Mouse (Mus musculus) testis, postnatal 14 days (tissue): Measurements from ENCODE around the gene Snx22.

Source experiments
- DNase-seq: peaks from one replicate; pipeline ENCODE4 v3.0.0; 2021; ENCODE audit warnings: low spot score

The Snx22 gene

DNA sequence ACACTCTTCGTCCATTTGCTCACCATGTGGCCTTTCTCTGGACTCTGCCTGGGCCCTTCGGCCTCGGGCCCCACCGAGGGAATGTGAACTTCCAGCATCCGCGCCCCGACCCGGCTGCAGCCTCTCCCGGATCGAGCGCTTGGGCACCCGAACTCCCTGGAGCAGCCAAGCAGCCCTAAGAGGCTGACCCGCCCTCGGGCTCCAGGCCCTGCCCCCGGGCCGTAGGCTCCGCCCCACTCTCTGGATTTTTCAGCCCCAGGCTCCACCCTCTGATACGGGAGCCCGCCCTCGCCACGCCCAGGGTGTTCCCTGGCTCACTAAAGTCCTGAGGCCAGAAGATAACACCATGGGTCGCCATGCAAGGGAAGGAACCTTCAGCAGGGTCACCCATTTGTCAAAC lies at the start of gene Snx22:
TSS of gene Snx22 (minus strand) at position 137 of the 400 bp plus-strand sequence.
- peak; percentile 73 for DNase-seq

DNA sequence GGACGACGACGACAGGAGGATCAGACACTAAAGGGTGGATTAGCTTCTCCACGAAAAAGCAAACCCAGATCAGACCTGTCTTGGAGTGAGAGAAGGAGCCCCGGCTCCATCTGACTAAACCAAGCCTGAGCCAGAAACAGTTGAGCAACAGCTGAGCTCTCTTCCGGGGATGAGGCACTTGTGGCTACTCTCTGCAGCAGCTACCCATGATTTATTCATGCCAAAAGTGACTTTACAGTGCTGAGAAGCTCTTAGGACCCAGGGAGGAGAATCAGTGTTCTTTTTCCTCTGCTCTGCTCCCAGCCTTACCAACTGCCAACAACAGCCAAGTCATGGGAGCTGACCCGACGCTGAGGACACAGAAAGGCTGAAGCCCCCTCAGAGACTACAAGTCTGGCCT lies 47.4 kb upstream of the Snx22 start:
- no peak for DNase-seq

DNA sequence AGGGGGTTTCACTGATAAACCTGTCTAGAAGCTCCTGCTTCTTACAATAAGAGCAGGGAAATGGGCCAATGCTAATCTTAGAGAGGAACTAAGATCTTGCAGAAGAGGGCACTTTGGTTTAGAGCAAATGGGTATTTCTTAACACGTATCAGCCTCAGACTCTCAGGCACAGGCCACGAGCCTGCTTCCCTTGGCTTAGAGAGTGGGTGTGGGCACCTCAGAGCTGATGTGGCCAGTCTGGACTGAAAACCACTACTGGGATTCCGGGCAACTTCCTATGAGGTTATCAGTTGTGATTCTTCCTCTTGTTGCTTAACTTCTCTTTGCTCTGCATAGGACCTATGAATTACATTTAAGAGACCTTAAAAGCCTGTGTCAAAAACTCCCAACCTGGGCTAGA lies 44.8 kb upstream of the Snx22 start:
- no peak for DNase-seq

DNA sequence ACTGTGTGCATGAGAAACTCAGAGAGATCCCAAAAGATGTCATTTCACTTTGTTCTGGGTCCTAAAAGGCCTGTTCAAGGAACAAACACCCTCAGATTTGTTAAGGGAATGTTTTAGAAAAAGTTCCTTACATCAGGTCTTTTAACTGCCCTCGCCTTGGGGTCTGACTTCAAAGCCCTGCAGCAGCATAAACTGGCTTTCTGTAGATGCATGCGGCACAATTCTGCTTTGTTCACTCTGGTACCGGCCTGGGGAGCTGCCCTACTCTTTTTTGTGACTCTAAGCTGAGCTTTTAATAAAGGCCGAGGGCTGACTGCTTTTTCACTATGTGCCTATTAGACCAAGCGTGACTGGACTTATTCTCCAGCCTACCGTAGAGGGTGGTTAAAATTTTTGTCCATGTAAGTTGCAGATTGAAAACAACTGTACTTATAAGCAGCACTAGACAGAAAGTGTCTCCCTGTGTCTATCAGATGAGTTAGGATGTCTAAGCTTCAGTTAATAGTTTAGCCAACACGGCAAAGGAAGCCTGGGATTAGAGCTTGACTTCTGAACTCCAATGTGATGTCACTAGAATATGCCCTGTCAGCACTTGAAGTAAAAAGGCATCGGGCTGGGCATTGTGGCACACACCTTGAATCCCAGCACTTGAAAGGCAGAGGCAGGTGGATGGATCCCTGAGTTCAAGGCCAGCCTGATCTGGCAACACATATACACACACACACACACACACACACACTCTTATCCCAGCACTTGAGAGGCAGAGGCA lies 41.3 kb upstream of the Snx22 start:
- DNase-seq, result no peak

DNA sequence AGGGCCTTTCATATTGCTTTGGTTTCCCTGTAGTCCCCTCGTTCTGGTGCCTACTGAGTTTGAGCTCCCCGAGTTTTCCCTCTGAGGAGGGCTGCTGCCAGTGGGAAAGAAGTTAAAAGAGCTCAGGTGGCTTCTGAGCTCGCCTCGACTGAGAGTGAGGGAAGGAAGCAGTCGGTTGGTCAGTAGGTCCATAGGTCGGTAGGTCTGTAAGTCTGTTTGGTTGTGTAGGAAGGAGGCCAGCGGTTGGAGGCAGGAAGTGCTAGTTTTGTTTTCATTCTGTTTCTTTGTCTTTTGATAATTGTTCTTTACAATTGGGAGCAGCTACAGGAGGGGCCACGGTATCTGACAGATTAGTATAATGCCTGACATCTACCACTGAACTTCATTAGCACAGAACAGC lies 40.6 kb upstream of the Snx22 start:
- DNase-seq, result no peak

DNA sequence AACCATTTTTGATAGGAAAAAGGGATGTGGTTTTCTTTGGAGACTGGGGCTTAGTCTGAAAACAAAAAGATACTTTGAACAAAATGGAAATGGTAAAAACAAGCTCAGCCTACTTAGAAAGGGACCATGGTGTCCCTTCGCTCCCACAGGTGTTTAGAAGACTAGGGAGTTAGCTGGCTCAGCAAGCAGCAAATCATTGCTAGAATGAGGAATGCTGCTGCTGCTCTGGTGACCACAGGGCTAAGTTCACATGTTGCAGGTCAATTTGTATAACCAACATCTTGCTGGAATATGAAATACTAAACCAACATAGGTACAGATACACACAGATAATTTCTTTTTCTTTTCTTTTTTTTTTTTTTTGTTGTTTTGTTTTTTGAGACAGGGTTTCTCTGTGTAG lies 40.1 kb upstream of the Snx22 start:
- DNase-seq, result no peak

DNA sequence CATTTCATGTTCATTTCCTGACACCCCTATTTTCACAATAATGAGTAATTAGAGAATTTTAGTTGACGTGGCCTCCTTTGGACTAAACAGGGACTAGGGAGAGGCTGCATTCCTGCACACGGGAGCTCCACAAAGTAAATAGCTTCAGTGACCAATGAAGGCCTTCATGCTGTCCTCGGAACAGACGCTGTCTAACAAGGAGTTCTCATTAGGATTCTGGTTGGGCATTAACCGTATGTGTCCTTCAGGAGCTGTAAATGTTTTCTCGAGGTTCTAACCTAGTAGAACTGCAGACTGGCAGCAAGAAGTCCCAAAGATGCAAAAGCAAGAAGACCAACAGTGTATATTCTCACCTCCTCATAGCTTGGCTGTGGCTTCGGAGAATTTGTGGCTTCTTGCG lies 35.6 kb upstream of the Snx22 start:
- no peak for DNase-seq

DNA sequence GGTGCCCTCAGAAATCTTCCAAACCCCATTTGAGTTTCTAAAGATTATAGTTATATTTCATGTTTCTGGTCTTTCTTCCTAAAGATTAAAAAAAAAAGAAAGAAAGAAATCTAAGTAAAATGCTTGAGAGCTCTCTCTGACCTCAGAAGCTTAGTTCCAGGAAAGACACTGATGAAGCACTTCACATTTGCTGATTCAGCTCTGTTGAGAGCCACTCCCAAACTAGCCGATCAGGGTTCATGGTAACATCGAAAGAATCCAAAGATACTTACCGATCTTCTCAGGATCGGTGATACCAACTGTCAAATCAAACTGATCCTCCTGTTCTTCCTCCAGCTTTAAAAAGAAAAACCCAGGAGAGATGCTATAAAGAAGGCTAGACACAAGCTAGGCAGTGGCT lies 35.1 kb upstream of the Snx22 start:
- DNase-seq, result no peak

DNA sequence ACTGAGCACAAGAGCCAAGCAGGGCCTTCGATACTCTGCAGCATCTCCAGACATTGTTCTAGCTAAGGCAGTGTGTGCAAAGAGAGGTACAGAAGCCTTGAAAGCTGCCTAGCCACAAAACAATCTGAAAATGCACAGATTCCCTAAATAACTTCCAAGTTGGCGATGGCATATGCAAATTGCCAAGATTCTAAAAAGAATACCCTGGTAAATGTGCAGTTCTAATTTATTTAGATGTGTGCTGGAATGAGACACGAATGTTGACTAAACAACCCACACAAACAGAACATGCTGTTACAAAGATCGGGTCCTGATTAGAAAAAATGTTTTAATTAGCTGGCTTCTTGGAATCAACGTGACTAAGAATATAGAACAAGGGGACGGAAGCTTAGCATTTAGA lies 33.1 kb upstream of the Snx22 start:
- no peak for DNase-seq

DNA sequence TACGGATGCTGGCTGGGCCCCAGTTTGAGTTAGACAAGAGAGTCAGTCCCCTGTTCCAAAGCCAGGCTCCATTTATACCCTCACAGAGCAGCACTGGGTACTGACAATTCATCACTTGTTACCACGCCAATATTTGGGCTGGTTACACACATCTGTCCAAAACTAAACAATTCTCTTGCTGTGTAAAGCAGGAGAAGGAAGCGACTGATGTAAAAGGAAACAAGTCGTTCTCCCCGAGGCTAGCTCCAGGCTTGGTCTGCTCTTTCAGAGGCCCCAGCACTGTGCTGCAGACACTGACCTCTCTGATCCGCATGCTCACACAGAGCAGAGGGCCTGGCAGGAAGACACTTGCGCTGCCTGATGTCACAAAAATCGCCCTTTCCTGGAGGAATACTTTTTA lies 32.1 kb upstream of the Snx22 start:
- DNase-seq, result no peak

DNA sequence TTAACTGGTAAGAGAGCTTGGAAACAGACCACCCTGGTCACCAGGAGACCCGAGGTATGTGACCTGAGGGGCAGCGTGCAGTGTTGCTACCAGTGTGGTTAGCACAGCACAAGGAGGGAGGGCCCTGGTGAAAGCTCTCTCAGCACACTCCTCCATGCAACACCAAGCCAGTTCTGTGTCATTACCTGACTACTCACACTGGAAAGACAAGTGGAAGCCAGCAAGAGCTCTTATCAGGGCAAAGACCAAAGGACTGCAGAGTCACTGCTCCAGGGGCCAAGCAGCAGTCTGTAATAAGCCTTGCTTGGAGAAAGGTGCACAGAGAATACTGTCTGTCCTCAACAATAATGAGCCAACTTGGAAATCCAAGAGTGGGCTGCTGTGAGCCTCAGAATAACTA lies 23.1 kb upstream of the Snx22 start:
- no peak for DNase-seq

DNA sequence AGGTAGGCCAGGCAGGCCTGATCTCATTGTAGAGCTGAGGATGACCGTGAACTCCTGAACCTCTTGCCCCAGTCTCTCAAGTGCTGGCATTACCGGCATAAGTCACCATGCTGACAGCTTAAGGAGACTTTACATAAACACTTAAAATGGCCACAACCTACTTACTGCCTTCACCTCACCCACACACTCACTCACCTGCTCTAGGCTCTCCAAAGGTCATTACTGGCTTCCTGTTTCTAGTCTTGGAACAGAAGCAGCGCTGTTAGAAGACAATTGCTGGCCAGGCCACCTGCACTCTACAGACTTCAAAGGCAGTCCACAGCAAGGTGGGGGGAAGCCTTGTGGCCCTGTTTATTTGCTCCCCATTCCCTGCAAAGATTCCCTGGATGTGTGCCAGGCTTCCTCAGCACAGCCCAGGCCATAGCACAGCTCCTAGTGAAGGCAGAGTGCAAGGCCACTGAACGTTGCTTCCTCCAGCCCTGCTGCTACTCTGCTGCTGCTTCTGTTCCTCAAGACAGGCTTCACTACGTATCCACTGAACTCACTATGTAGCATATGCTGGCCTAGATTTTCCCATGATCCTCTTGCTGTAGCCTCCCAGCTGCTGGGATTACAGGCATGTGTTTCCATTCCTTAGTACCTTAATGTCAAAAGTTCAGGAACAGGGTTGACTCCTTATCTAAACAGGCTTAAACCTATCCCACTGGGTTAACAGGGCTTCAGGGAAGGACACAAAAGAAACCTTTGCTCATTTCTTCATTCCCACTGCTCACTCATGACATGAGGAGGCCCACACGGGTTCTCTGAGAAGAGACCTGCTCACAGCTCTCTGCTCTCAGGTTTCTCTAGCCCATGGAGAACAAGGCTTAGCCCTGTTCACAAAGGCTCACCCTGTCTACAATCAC lies 22.1 kb upstream of the Snx22 start:
- DNase-seq, result no peak

DNA sequence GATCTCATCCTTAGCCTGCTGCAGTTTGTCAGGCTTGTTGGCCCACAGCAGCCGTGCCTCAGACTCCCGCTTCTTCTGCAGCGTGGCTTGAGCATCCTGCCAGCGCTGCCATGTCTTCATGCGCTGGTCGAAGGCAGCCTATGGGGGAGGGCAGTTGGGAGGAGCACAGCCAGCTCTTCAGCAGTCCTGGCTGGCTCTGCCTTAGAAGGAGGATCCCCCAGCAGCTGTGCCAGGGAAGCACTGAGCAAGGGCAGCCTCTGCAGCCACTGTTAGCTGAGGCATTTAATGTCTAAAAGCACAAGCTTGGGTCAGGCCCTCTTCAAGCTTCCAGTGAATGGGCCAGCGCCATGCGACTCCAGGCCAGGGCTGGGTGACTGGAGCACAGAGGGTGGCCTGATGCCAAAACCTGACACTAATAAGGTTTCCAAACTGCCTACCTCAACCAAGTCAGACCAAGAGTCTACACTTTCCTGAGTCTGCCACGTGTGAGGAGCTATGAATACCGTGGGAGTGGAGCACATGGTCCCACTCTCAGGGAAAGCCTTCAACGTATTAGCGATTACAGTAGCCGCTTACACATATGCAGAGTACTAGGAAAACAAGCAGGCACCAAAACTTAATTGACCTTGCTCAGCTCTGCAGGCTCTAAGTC lies 21.2 kb upstream of the Snx22 start:
- DNase-seq, result no peak

DNA sequence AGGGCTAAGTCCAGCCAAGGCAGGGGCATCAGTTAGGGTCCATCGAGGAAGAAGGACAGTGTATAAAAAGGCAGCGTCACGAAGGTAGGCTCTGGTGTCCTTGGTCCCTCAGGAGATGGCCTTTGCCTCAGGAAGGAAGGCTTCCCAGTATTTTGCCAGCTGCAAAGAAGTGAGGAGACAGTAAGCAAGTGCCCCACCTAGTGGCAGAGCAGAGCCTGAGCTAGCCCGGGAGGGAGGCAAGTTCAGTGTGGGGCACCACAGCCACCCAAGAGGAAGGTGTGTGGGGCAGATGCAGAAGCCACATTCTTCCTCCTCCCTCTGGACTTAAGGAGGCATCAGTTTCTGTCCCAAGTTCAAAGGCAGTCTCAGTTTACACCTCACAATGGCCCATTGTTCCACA lies 18.9 kb upstream of the Snx22 start:
- no peak for DNase-seq

DNA sequence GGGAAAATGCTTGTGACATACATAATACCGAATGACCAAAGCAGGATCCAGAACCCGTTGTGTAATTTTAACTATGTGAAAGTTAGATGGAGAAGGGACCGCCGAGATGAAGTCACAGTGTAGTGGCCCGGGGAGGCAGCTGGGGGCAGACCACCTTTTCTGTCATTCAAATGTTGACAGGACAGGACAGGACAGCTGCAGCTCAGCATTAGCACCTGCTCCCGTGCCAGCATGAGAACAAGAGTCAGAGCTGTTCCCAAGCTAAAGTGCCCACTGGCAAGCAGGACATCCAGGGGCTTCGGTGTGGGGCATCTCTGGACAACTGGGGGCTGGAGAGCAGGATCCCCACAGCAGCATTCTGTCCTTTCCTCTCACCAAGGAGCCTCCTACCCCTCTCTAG lies 17.5 kb upstream of the Snx22 start:
- no peak for DNase-seq

DNA sequence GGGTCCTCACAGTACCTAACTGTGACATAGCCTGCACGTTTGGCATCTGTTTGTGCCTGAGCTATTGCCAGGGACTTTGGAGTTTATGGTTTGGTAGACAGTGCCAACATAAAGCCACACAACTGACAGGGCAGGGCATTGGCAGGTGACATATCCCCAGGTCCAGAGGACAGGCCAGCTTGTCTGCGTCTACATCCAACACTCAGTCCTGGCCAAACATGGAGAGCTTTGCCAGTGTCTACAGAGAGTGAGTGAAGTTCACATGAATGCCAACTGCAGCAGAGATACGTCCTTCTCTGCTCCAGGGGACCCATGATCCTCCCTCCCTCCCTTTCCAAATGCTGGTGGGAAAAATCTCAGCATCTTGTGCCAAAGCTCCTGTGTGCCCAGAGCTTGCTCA lies 14.7 kb upstream of the Snx22 start:
- no peak for DNase-seq

DNA sequence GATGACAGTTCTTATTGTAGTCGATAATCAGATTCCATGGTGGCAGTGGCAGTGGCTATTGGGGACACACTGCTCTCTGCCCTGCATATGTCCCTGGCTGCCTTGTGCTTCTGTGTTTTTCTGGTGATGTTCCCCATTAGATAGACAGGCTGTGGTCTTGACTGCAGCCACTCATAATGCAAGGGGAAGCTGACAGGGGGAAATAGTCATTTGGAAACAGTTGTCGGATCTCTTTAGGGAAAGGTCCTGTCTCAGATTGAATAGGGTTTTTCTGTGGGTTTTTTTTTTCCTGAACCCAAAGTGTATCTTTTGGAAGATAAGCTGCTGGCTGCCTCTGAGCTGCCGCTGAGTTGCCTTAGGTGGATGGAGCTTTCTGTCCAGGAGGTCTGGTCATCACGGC lies 12.5 kb upstream of the Snx22 start:
- DNase-seq, result no peak

DNA sequence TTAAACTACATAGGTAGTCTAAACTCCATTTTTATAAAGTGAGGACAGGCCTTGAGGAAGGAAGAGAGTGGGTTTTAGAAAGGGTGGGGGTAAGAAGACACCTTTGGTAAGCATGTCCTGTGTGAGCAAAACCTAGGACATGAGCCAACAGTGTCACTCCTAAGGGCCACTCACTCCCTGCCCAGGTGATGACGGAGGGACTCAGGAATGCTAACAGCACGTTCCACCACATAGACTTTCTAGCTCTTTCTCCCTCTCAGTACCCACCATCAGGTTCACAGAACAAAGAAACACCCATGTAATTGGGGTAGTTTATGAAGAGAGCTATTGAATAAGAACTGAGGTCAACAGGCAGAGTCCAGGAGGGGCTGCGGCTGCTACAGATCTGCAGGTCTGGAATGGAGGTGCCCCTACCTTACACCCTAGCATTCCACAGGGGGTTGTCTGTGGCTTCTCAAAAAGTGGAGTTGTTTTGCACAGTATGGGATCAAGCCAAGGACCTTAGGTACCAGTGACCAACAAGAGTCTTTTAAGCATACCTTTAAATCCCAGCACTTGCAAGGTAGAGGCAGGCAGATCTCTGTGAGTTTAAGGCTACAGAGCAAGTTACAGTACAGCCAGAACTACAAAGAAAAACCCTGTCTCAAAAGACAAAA lies 11.4 kb upstream of the Snx22 start:
- DNase-seq, result no peak

DNA sequence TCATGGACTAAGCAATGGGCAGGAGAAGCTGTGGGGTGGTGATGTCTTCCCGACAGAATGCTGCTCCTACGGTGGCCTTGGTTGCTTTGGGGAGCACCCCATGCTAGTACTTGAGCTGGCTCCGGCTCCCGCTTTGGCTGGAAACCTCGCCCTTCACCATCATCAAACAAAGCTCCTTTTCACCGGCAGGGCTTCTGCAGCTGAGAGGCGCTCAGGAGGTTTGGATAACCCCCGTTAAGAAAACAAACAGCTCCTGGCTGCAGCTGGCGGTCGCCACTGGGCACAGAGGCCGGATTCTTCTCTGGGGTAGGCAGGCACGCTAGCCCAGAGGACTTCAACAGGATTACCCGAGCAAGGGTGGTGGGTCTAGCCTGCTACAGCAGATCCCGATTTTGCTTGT lies 9.0 kb upstream of the Snx22 start:
- DNase-seq, result no peak

DNA sequence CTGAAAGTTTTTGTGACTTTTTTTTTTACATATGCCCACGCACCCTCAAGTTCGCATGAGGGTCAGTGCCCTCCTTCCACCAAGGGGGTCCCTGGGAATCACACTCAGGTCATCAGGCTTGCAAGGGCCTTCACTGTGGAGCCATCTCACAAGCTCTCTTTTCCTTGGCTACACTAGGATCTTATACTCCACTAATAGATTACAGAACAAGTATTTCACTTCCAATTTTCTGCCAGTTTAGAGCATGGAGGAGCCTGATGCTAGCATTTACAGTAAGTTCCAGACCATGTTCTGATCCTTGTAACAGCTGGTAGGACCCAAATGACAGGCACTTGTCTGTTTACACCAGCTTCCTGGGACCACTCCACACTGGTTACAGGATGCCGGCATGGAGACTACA lies 8.6 kb upstream of the Snx22 start:
- DNase-seq, result no peak

DNA sequence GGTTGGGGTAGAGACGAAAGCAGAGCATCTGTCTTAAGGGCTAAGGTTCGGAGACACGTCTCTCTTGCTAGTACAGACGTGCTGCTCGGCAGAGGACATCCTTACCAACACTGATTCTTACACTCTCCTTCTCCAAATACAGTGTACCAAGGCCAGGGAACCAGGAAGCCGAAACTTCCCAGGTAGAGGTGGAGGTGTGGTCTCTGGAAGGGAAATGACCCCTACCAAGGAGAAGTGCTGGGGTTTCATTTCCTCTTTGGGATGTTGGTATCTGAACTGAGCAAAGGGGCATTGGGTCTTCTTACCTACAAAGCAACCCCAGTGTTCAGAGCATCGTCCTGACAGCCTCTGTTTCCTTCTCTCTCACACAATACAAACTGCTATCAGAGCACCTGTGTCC lies 3.2 kb upstream of the Snx22 start:
- no peak for DNase-seq

DNA sequence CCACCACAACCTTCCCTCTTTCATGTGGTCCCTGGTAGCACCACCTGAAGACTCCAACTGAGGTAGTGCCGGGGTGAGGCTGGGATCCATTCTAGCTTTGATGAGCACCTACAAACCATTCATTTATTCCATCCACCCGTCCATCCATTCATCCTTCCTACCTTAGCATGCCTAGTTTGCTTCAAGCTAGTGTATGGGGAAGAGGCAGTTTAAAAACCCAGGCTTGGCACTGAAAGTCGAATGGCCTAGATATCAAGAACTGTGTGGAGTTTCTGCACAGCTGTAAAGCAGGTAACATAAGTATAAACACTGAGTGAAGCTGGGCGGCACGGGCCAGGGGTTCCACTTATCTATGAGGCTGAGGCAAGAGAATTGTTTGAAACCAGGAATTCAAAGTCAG lies 632 bp upstream of the Snx22 start:
- DNase-seq, result no peak
